Mouse (Mus musculus) megakaryocyte, adult 5-6 weeks (primary cell): Measurements from ENCODE around the gene Lrrtm4. TPM values are rescaled to one million over a fixed set of nuclear protein-coding genes. Genes with fewer than 3 reads are reported as not detected.

ENCODE experiments used
- ATAC-seq: 2 replicates; pipeline ENCODE4 v1.8.0; 2016; ENCODE audit warnings: mild to moderate bottlenecking, inconsistent platforms; ENCODE audit not compliant: poor library complexity, severe bottlenecking
- total RNA-seq, 2 experiments: library from RNA; stranded (forward) in 1 of 2; stranded (reverse) in 1 of 2; fragments of 153-499, 151-499 nt in 1 of 2; fragments of 221-1000, 200-1000 nt in 1 of 2; gene quantifications; 2 replicates each; pipeline versions ENCODE4 v1.2.3 to v1.2.4; 2015 to 2017

Lrrtm4 gene
- total RNA-seq, 2 experiments from 2014 or later, result not detected

DNA sequence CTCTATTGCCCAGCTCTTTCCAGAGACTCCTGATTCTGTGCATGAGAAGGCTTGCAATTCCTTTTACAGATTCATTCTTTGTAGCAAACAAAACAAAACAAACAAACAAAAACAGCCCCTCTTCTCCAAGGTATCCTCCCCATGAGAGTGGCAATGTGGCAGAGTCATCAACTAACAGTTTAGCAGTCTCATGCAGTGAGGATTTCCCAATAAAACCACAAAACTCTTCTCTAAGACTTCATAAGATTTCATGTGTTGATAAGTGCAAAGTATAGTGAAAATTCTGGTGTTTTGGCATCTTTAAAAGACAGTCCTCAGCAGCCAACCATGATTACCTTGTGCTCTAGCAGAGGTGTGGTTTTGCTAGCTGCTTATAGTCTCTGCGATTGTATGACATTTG lies 284.9 kb downstream of the Lrrtm4 start:
- peak; percentile 47; the same call in 1 of the 2 replicates for ATAC-seq

GRCm38 (mm10) chr6:80328391-80328790 lies 309.7 kb downstream of the Lrrtm4 start:
- no peak for ATAC-seq

GRCm38 (mm10) chr6:80331751-80332150 lies 313.1 kb downstream of the Lrrtm4 start:
- no peak for ATAC-seq

DNA sequence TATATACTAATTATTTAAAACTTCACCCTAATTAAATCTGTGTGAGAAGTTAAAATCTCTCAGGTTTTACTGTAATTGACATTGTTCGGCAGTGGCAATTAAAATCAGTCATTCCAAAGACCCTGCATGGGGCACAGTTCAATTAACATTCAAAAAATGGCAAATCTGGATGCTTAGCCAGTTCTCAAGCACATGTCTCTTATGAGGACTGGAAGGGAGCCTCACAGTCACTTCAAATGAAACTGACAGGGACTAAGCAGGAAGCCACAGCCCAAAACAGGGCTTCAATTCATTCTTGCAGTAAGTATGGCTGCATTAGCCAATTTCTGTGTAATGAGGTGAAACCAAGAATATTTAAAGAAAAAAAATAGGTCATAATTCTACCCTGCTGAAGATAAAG lies 333.6 kb downstream of the Lrrtm4 start:
- no peak for ATAC-seq

GRCm38 (mm10) chr6:80357092-80357491 lies 338.4 kb downstream of the Lrrtm4 start:
- no peak for ATAC-seq

GRCm38 (mm10) chr6:80363593-80363992 lies 344.9 kb downstream of the Lrrtm4 start:
- no peak for ATAC-seq

DNA sequence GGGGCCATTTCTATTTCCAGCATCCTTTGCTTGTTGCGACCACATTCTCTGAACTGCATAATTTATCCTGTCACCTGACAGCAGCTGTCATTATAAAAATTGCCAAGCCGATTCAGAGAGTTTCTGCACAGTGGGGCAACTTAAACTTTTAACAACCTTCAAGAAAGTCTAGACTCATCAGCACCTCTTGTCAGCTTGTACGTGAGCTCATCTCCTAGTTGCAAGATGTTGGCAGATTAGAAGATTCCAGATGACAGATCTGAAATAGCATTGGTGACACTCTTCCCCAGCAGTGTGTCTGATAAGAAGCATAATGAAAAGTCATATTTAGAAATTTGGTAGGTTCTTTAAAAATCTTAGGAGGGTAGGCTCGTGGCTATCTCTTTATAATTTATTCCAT lies 347.9 kb downstream of the Lrrtm4 start:
- no peak for ATAC-seq

DNA sequence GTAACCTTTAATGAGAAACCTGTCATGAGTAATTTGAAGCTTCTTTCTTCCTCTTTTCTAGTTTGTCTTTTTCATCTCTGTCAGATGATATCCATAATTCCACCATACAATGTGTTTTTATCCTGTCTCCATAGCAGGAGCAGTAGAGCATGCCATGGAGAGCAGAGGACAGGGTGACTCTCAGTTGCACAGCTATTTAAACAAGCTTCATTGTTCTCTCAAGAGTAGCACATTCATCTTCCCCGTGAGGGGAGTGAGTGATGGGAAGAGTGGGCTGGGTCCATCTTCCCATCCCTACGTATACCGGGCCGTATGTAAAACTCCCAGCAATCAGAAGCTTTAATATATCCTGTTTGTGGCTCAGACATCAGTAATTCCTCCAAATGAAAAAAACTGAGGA lies 370.9 kb downstream of the Lrrtm4 start:
- ATAC-seq, result no peak

- ATAC-seq, result peak; percentile 21; the same call in 1 of the 2 replicates
These were observed 388.1 kb downstream of the Lrrtm4 start for GRCm38 (mm10) chr6:80406757-80407156.

GRCm38 (mm10) chr6:80440135-80440534 lies 421.5 kb downstream of the Lrrtm4 start:
- ATAC-seq, result peak; percentile 72

DNA sequence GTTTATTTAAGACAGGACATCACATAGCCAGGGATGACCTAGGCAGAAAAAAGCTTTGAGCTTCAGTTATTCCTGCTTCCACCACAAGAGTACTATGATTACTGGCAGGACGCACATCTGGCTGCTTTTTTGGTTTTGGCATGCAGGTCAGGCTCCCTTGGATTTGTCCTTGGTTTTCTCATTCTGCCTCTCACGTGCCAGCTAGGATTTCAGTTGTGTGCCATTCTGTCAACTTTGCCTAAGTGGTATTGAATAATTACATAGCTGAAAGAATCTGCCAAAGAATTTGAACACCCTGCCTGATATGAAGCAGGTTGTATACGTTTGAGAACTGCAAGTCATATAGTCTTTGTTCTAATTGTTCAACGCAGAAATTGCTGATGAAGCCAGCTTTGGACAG lies 451.9 kb downstream of the Lrrtm4 start:
- ATAC-seq, result no peak

GRCm38 (mm10) chr6:80476153-80476552 lies 457.5 kb downstream of the Lrrtm4 start:
- ATAC-seq, result no peak

DNA sequence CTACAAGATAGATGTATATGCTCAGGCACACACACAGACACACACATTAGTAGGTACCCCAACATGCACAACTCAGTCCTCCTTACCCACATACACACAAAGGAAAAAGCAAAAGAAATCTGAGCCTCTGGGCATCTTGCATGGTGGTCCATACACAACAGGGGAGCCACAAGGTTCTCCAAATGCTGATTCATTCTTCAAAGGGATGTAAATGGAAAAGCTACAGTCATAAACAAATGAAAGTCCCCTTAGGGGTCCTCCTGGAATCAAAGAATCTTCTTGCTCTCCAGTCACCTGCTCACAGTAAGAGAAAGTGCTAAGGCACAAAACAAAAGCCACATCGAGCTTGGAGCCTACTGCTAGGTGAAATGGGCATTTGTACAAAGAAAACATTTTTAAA lies 526.3 kb downstream of the Lrrtm4 start:
- no peak for ATAC-seq

GRCm38 (mm10) chr6:80549907-80550306 lies 531.2 kb downstream of the Lrrtm4 start:
- ATAC-seq, result no peak

DNA sequence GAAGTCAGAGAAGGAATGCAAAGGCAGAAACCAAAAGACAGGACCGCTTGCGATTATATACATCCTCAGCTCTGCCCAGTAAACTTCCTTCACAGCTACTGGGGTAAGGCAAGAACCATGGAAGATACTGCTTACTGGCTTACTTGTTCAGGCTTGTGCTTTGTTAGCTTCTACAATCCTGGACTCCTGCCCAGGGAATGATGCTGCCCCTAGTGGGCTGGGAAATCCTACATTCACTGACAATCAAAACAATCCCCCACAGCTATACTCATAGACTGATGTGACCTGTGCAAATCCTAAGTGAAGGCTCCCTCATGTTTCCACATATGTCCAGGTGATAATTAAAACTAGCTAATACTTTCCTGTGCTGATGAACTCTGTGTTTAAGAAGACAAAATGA lies 534.7 kb downstream of the Lrrtm4 start:
- ATAC-seq, result no peak

- ATAC-seq, result no peak
These were observed 536.3 kb downstream of the Lrrtm4 start for GRCm38 (mm10) chr6:80554991-80555390.

- ATAC-seq, result no peak
These were observed 558.5 kb downstream of the Lrrtm4 start for GRCm38 (mm10) chr6:80577227-80577626.

DNA sequence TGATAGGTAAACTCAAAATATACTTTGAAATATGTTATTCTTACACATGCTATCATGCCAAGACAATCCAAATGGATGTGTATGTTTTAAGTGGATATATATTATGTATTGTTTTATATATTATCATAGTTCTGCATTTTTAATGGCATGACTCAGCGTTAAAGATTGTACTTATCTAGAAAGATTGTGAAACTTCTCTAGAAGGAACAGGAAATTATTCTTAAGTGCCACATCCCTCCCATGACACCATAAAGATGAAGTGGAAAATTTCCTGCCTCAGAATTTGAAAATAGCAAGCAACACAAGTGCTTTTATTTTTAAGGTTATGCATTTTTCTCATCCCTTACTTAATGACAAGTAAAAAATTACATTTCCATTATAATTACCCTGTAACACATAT lies 563.5 kb downstream of the Lrrtm4 start:
- ATAC-seq, result peak; percentile 73

GRCm38 (mm10) chr6:80589776-80590175 lies 571.1 kb downstream of the Lrrtm4 start:
- no peak for ATAC-seq

DNA sequence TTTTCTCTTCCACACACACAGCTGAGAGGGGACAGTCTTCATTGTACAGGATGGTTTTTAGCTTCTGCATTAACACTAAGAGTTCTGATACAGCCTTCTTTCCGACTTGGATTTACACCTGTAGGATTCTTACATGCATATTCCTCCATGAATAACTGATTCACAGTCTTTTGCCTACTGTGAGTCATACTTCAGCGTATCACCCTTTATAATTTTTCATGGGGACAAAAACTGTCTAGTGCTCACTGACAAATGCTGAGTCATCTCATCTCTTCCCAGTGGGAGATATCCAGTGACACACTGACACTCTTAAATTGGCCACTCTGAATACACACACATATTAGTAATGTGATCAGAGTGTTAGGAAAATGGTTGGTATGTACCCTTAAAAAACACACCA lies 600.8 kb downstream of the Lrrtm4 start:
- ATAC-seq, result no peak

- ATAC-seq, result no peak
These were observed 604.1 kb downstream of the Lrrtm4 start for GRCm38 (mm10) chr6:80622676-80623334.

DNA sequence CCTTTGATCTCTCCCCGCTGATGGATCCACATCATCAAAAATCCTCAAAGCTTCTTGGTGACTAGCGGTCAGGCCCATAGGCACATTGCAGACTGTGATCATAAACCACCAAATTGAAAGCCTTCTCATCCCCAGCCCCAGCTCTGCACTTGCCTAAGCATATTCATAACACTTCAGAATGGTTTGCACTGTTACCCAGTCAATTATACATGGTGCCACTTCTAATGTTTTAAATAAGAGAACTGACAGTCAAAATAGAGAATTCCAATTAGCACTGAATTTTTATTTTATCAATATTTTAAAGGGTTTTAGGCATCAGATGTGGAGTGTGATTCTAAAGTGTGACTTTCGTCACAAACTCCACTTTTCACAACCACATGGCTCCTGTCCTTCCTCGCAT lies 606.8 kb downstream of the Lrrtm4 start:
- no peak for ATAC-seq

- no peak for ATAC-seq
These were observed 644.1 kb downstream of the Lrrtm4 start for GRCm38 (mm10) chr6:80662729-80663128.
